Mouse (Mus musculus): ENCODE results near the gene Adk. TPM values are rescaled to one million over a fixed set of nuclear protein-coding genes. Genes with fewer than 3 reads are reported as not detected.

The Adk gene
- total and polyA plus RNA-seq, 3 experiments: 69.0 to 479 (median 102) TPM

DNA sequence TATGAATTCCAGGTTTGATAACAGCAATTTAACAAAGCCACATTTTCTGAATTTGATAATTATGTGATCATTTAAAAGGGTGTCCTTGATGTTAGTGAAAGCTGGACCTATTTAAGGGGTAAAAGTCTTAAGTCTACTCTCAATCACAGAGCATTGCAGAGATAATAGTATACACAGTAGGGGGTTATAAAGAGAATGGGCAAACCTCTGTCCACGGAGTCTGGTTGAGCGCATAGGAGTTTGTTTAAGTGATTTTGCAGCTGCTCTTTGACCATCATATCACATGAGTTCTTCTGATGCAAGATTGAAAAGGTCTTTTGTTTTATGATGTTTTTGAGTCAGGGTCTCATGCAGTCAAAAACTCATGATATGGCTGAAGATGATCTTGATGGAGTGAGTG is 431.8 kb downstream of the Adk start:
- no peak for DNase-seq (ENCODE audit: low read depth, low spot score)
- Histone ChIP-seq H3K9ac (ENCODE audit: control insufficient read depth, low read depth, low read length, poor library complexity, severe bottlenecking) (no peak overlapping the region), H3K4me1 (ENCODE audit: control insufficient read depth in 1 of 2, insufficient read depth in 2 of 2, low read length in 2 of 2) (no peaks in the 10 kb centered on the region), H3K36me3 (ENCODE audit: control insufficient read depth in 1 of 2, insufficient read depth in 2 of 2, low read length in 2 of 2) (no peaks in the 10 kb centered on the region), H3K79me2 (ENCODE audit: control insufficient read depth, insufficient read depth, low read length, poor library complexity) (no peaks in the 10 kb centered on the region), H3K27me3 (ENCODE audit: control insufficient read depth in 1 of 2, insufficient read depth in 2 of 2, low read length in 2 of 2) (no peaks in the 10 kb centered on the region), H3K27ac (ENCODE audit: control insufficient read depth, low read depth, low read length) (no peak overlapping the region), H3K4me3 (ENCODE audit: control insufficient read depth in 1 of 2, insufficient read depth in 1 of 2, low read depth in 2 of 2, low read length in 2 of 2) (no peak overlapping the region), H3K9me3 (replicated peaks; ENCODE audit: insufficient read depth, low read length) (no peaks in the 10 kb centered on the region)
- no peak for TF ChIP-seq MYC (IDR thresholded peaks at IDR 0.05; ENCODE audit: low read depth, low read length)
- no peak for TF ChIP-seq ZNF384 (IDR thresholded peaks at IDR 0.05; ENCODE audit: low read depth, low read length)
- no peak for TF ChIP-seq SIN3A (IDR thresholded peaks at IDR 0.05; ENCODE audit: low read length)
- TF ChIP-seq SMC3 (IDR thresholded peaks at IDR 0.05; ENCODE audit: low read depth, low read length): no peak
- no peak for TF ChIP-seq MXI1 (IDR thresholded peaks at IDR 0.05; ENCODE audit: low read depth, low read length)
- no peak for TF ChIP-seq RCOR1 (IDR thresholded peaks at IDR 0.05; ENCODE audit: low read depth, low read length)
- TF ChIP-seq RAD21 (IDR thresholded peaks at IDR 0.05; ENCODE audit: low read depth, low read length): no peak
- no peak for TF ChIP-seq POLR2AphosphoS2 (IDR thresholded peaks at IDR 0.05; ENCODE audit: low read length)
- TF ChIP-seq ZC3H11A (IDR thresholded peaks at IDR 0.05; ENCODE audit: low read depth, low read length): no peak
- TF ChIP-seq ELF1 (IDR thresholded peaks at IDR 0.05; ENCODE audit: low read depth, low read length): no peak
- TF ChIP-seq EP300 (IDR thresholded peaks at IDR 0.05; ENCODE audit: low read depth in 1 of 2, low read length in 2 of 2): no peak
- TF ChIP-seq HCFC1 (IDR thresholded peaks at IDR 0.05; ENCODE audit: low read depth, low read length): no peak
- no peak for TF ChIP-seq USF1 (IDR thresholded peaks at IDR 0.05; ENCODE audit: low read depth, low read length)
- TF ChIP-seq CHD1 (IDR thresholded peaks at IDR 0.05; ENCODE audit: low read depth, low read length): no peak
- TF ChIP-seq UBTF (IDR thresholded peaks at IDR 0.05; ENCODE audit: borderline replicate concordance, insufficient read depth, low read depth, low read length): no peak
- no peak for TF ChIP-seq BHLHE40 (IDR thresholded peaks at IDR 0.05; ENCODE audit: borderline replicate concordance, low read depth, low read length)
- TF ChIP-seq MEF2A (IDR thresholded peaks at IDR 0.05; ENCODE audit: extremely low read depth, insufficient replicate concordance, low read depth, low read length, poor library complexity, severe bottlenecking): no peak
- TF ChIP-seq GATA1 (IDR thresholded peaks at IDR 0.05; ENCODE audit: low read depth, low read length): no peak
- TF ChIP-seq MAFK (IDR thresholded peaks at IDR 0.05; ENCODE audit: borderline replicate concordance, low read depth, low read length): no peak
- no peak for TF ChIP-seq POLR2A (IDR thresholded peaks at IDR 0.05; ENCODE audit: control insufficient read depth in 1 of 2, insufficient read depth in 1 of 2, low read depth in 1 of 2, low read length in 2 of 2, poor library complexity in 1 of 2)

DNA sequence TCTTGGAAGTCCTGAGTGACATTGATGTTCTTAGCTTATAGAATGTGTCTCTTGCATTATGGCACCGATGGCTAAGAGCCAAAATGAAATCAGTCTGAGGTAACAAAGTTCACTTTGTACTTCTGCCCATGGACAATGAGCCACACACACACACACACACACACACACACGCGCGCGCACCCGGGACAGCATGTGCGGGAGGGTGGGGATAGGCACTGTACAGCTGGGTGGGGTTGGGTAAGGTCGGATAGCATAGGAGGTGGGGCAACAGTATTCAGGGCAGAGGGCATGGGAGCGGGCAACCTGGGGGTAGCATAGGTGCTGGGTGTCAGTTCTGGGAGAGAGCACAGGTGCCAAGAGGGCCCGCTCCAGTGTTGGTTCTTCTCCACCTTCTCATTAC is 432.3 kb downstream of the Adk start:
- no peak overlapping the region for H3K9ac ChIP-seq (ENCODE audit: control insufficient read depth, low read depth, low read length, poor library complexity, severe bottlenecking)
- no peaks in the 10 kb centered on the region for H3K79me2 ChIP-seq (ENCODE audit: control insufficient read depth, insufficient read depth, low read length, poor library complexity)
- no peak overlapping the region for H3K27ac ChIP-seq (ENCODE audit: control insufficient read depth, low read depth, low read length)
- no peaks in the 10 kb centered on the region for H3K4me1 ChIP-seq (ENCODE audit: control insufficient read depth in 1 of 2, insufficient read depth in 2 of 2, low read length in 2 of 2)
- no peak for TF ChIP-seq GATA1 (IDR thresholded peaks at IDR 0.05; ENCODE audit: low read depth, low read length)
- no peaks in the 10 kb centered on the region for H3K27me3 ChIP-seq (ENCODE audit: control insufficient read depth in 1 of 2, insufficient read depth in 2 of 2, low read length in 2 of 2)
- no peak overlapping the region for H3K4me3 ChIP-seq (ENCODE audit: control insufficient read depth in 1 of 2, insufficient read depth in 1 of 2, low read depth in 2 of 2, low read length in 2 of 2)
- H3K36me3 ChIP-seq (ENCODE audit: control insufficient read depth in 1 of 2, insufficient read depth in 2 of 2, low read length in 2 of 2): no peaks in the 10 kb centered on the region
- no peaks in the 10 kb centered on the region for H3K9me3 ChIP-seq (replicated peaks; ENCODE audit: insufficient read depth, low read length)
- DNase-seq (ENCODE audit: low read depth, low spot score): no peak
